Mouse (Mus musculus) thymus, adult 18-20 months (tissue): ENCODE data around the gene Zfp937.
"Not testable (repeated sequence)": the region's sequence is repeated elsewhere in the genome, so short reads cannot be mapped to it uniquely, and the experiment has no call there.

Experiments used
- DNase-seq, 2 experiments: peaks; one replicate each; pipeline ENCODE4 v3.0.0; 2022; ENCODE audit warnings: mixed read lengths in 2 of 2

The Zfp937 gene

DNA sequence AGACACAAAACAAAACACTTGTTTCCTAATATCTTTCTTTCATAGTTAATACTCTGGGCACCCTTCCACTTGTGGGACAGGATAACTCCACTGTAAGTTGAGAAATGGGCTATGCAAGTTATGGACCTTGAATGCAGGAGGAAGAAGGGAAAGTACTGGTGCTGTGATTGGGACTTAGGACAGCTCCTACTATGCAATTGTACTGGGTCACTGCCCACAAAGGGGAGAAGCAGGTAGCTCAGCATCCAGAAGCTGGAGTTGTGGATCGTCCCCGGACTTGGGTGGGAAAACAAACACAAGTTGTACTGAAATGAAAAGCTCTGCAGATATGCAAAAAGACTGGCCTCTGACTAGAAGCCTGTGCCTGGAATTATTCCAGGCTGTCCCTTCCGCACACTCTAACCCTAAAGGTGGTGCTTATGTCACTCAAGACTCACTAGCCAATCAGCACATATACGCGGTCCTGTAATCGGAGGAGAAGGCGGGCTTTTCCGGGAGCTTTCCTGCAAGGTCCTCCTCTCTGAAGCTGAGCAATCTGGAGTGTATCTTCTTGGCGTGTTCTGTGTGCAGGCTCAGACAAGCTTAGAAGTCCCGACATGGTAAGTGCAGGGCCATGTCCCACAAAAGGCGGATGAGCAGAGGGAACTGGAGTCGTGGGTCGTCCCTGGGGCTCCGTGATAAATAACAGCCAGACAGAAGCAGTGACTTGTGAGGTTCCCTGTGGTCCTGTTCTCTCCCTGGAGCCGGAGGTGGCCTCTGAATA, at the start of gene Zfp937:
Gene Zfp937 (plus strand): TSS at position 474 of the 763 bp plus-strand sequence.
- DNase-seq = peak; percentile 28 to 47

DNA sequence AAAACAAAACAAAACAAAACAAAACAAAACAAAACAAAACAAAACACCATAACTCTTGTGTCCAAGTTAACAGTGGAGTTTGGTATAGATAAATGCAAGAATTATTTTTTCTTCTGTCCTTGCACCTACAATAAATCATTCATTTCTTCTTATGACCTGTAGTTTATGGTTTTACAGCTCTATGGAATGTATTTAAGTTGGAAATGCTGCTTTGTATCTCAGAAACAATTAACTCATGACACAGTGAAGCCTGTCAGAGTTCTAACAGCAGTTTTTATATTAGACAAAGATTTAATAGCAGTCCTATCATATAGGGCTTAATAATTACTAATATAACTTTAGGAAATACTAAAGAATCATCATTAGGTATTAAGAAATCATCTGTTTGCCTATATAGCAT, 44.0 kb upstream of the Zfp937 start:
- no peak for DNase-seq

DNA sequence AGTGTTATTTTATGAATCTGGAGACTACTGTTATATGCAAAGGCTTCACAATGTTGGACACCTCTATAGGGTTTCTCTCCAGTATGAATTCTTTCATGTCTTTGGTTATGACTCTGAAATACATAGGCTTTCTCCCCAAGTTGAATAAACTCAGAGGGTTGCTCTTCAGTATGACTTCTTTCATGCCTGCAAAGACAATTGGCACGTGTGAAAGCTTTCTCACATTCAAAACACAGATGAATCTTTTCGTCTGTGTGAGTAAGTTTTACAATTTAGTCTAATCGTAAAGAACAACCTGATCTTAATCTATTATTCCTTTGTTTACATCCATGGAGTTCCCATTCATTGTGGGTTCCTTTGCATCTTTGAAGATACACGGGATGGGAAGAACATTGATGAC, 38.3 kb upstream of the Zfp937 start, which contains the start of gene Gm10770:
Gene Gm10770 (minus strand): TSS at position 101 of the 400 bp plus-strand sequence.
- not testable (repeated sequence) for DNase-seq

DNA sequence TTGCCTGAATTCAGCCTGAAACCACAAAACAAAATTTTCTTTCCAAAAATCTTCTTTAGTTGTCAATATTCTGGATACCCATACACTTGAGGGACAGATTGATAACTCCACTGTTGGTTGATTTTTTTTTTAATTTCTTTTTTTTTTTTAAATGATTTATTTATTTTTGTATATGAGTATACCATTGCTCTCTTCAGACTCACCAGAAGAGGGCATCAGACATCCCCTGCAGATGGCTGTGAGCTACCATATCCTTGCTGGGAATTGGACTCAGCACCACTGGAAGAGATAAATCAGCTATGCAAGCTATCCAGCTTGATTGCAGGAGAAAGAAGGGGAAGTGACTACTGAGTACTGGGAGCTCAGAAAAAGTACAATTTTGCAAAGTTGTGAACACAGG, 36.8 kb upstream of the Zfp937 start:
- DNase-seq = not testable (repeated sequence)

DNA sequence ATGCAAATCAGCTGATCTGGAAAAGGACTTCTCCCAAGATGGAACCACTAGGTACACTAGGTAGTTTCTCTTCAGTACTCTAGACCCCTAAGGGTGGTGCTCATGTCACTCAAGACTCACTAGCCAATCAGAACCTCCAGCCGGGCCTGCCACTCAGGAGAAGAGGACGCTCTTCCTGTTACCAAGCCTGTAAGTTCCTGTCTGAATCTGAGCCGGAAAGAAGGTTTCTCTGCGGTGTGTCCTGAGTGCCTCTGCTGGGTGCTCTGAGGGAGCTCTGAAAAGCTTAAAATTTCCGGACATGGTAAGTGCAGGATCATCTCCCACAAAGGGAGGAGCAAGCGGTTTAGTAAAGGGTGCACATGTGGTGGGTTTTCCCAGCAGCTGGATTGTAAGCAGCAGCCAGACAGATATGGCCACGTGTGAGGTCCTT, 36.3 kb upstream of the Zfp937 start, which contains the start of gene Gm14139:
Gene Gm14139 (plus strand): TSS at position 186 of the 430 bp plus-strand sequence.
- not testable (repeated sequence) for DNase-seq

DNA sequence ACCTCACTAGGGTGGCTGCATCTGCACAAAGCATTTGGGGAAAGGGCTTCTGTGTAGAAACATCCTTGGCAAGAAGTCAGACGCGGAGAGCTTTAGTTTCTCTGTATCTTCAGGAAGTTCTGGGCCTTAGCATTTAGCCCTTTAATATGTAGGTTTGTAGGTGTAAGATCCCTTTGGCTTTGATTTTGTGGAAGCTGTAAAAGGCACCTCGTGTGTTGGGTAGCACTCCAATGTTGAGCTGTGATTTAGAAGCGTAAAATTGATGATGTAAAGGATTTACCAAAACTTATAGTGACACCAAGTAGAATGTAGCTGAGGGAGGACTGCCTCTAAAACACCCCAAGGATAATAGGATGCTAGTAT, 471 bp downstream of the Zfp937 start:
- not testable (repeated sequence) for DNase-seq

DNA sequence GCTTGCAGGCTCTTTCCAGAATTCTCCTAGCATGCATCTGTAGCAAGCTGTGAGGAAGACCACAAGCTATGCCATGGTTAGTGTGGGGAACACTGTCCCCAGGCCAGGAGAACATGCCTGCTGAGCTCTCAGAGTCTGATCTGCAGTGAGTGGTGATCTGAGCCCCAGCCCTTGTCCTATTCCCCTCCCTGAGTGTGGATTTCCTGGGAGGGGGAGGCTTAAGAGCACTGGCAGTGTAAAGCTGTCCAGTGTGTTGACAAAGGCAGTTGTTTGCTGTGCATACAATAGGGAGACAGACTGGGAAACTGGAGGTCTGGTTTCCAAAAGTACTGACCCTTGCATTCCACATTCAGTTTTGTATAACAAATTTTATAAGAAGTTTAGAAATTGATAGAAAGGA, 5.4 kb downstream of the Zfp937 start:
- not testable (repeated sequence) for DNase-seq

GRCm38 (mm10) chr2:150243211-150243610, 25.3 kb downstream of the Zfp937 start:
- no peak for DNase-seq

GRCm38 (mm10) chr2:150255491-150255890, 37.6 kb downstream of the Zfp937 start, which contains the start of gene Gm21994:
Gm21994 (minus strand) TSS chr2:150255591.
- not testable (repeated sequence) for DNase-seq

DNA sequence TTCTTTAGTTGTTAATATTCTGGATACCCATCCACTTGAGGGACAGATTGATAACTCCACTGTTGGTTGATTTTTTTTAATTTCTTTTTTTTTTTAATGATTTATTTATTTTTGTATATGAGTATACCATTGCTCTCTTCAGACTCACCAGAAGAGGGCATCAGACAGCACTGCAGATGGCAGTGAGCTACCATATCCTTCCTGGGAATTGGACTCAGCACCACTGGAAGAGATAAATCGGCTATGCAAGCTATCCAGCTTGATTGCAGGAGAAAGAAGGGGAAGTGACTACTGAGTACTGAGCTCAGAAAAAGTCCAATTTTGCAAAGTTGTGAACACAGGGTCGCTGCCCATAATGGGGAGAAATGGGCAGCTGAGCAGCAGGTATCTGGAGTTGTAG, 39.0 kb downstream of the Zfp937 start:
- not testable (repeated sequence) for DNase-seq

GRCm38 (mm10) chr2:150257291-150257690, 39.4 kb downstream of the Zfp937 start, which contains the start of gene Gm14124:
Gm14124 (plus strand) TSS chr2:150257517.
- not testable (repeated sequence) for DNase-seq
